Mouse (Mus musculus) testis, adult 2 months (tissue): ENCODE results near the gene Kat6b. TPM values are rescaled to one million over a fixed set of nuclear protein-coding genes. Genes with fewer than 3 reads are reported as not detected.

Source experiments
- H3K27ac ChIP-seq: fragments of 200-500 bp; 2 replicates; pipeline ENCODE4 v1.5.1; 2012; ENCODE audit warnings: low read depth, low read length; ENCODE audit not compliant: control insufficient read depth, insufficient read depth
- H3K27me3 ChIP-seq: fragments of 200-500 bp; 2 replicates; pipeline ENCODE4 v1.6.1; 2012; ENCODE audit warnings: mild to moderate bottlenecking, low read length, moderate library complexity; ENCODE audit not compliant: control insufficient read depth, insufficient read depth
- H3K36me3 ChIP-seq: fragments of 200-500 bp; 2 replicates; pipeline ENCODE4 v1.6.1; 2012; ENCODE audit warnings: mild to moderate bottlenecking, low read length; ENCODE audit not compliant: control insufficient read depth, insufficient read depth
- H3K4me1 ChIP-seq: fragments of 200-500 bp; 2 replicates; pipeline ENCODE4 v1.6.1; 2012; ENCODE audit warnings: low read length; ENCODE audit not compliant: control insufficient read depth, insufficient read depth
- H3K4me3 ChIP-seq: fragments of 200-500 bp; 2 replicates; pipeline ENCODE4 v1.5.1; 2012; ENCODE audit warnings: low read depth, mild to moderate bottlenecking, low read length, moderate library complexity, mixed read lengths; ENCODE audit not compliant: control insufficient read depth
- CTCF ChIP-seq: fragments of 200-500 bp; IDR thresholded peaks from 2 replicates; pipeline ENCODE4 v1.5.1; 2012; ENCODE audit warnings: low read depth, mild to moderate bottlenecking, inconsistent platforms, low read length, moderate library complexity; ENCODE audit not compliant: control insufficient read depth, insufficient read depth, insufficient replicate concordance
- POLR2A ChIP-seq: fragments of 200-500 bp; IDR thresholded peaks from 2 replicates; pipeline ENCODE4 v1.6.1; 2012; ENCODE audit warnings: low read depth, mild to moderate bottlenecking, inconsistent platforms, low read length, moderate library complexity; ENCODE audit not compliant: control insufficient read depth
- polyA plus RNA-seq: library from polyadenylated mRNA; depleted of rRNA; stranded (reverse); fragments of >200 nt; gene quantifications from 2 replicates; pipeline ENCODE4 v1.2.3, GENCODE M21; 2012; rRNA removed

The Kat6b gene
- polyA plus RNA-seq = 6.6 and 7.6 TPM in 2 replicates

- Histone ChIP-seq H3K36me3 (no peaks in the 10 kb centered on the region), H3K4me3 (no peak within 1 kb of the TSS), H3K27ac (no peak within 1 kb of the TSS), H3K4me1 (no peaks in the 10 kb centered on the region; the same call in 1 of the 2 replicates), H3K27me3 (no peaks in the 10 kb centered on the region)
- TF ChIP-seq CTCF (no peak), POLR2A (no peak)
Measured at GRCm38 (mm10) chr14:21481231-21481630, at the start of gene Kat6b. Gene Kat6b (plus strand): TSS chr14:21481434.

DNA sequence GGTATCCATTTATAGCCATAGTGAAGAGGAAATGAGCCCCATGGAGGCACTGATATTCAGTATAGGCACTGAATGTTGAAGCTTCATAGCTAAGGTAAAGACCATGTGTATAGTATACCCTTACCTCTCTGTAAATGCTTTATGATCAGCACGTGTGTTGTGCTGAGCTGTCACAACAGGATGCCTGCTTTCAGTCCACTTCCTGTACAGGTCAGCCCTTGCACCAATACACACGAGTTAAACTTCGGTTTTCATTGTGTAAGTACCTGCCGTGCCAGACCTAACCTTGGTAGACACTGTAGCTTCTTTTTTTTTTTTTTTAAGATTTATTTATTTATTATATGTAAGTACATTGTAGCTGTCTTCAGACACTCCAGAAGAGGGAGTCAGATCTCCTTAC lies 47.8 kb upstream of the Kat6b start:
- H3K4me1 ChIP-seq = no peaks in the 10 kb centered on the region
- H3K36me3 ChIP-seq = no peaks in the 10 kb centered on the region
- no peak overlapping the region for H3K4me3 ChIP-seq
- H3K27ac ChIP-seq = no peak overlapping the region
- no peaks in the 10 kb centered on the region for H3K27me3 ChIP-seq
- TF ChIP-seq POLR2A = no peak
- TF ChIP-seq CTCF = no peak

- Histone ChIP-seq H3K4me3 (no peak overlapping the region), H3K27ac (no peak overlapping the region; the same call in 1 of the 2 replicates), H3K27me3 (no peaks in the 10 kb centered on the region), H3K36me3 (no peaks in the 10 kb centered on the region), H3K4me1 (no peaks in the 10 kb centered on the region)
- TF ChIP-seq POLR2A = no peak
- TF ChIP-seq CTCF = no peak
Measured at GRCm38 (mm10) chr14:21433995-21434394, 47.2 kb upstream of the Kat6b start.

GRCm38 (mm10) chr14:21434686-21435085 lies 46.5 kb upstream of the Kat6b start:
- H3K4me1 ChIP-seq = no peaks in the 10 kb centered on the region
- no peak overlapping the region for H3K4me3 ChIP-seq
- H3K27me3 ChIP-seq = no peaks in the 10 kb centered on the region
- H3K27ac ChIP-seq = no peak overlapping the region
- no peaks in the 10 kb centered on the region for H3K36me3 ChIP-seq
- TF ChIP-seq CTCF (no peak), POLR2A (no peak)

DNA sequence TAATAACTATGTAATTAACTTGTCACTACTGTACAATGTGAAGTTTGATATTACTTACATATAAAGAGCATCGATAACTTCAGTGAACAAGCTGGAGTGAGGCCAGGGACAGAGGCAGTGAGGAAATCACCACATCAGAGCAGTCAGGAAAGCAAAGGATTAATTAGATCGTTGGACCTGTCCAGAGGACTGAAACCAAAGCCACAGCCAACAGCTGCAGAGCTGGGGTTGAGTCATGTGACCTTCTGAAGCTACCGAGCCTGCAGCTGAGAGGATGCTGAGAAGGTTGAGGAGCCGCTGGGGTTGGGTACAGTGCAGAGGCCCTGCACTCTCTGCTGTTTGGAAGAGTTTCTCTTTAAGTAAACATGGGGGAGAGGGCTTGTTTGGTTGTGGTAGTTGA lies 41.4 kb upstream of the Kat6b start:
- Histone ChIP-seq H3K36me3 (no peaks in the 10 kb centered on the region), H3K27me3 (no peaks in the 10 kb centered on the region), H3K4me1 (no peaks in the 10 kb centered on the region), H3K27ac (no peak overlapping the region), H3K4me3 (no peak overlapping the region)
- TF ChIP-seq POLR2A (no peak), CTCF (no peak)

DNA sequence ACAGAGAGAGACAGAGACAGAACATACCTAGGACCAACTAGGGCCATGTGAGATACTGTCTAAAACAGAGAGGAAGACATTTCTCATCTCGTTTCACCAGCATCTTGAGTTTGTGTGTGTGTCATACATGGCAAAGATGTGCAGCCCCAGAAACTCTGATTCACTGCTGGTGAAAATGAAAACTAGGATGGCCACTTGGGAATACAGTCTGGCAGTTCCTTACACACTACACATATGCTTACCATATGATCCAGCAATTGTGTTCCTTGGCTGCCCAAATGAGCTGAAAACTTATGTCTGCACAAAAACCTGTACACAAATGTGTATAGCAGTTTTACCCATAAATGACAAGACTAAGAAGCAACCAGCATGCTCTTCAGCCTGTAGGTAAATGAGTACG lies 40.7 kb upstream of the Kat6b start:
- TF ChIP-seq CTCF (no peak), POLR2A (no peak)
- H3K27ac ChIP-seq = no peak overlapping the region
- H3K27me3 ChIP-seq = no peaks in the 10 kb centered on the region
- H3K36me3 ChIP-seq = no peaks in the 10 kb centered on the region
- no peak overlapping the region for H3K4me3 ChIP-seq
- H3K4me1 ChIP-seq = no peaks in the 10 kb centered on the region

- no peaks in the 10 kb centered on the region for H3K4me1 ChIP-seq
- no peaks in the 10 kb centered on the region for H3K27me3 ChIP-seq
- H3K27ac ChIP-seq = no peak overlapping the region
- no peak overlapping the region for H3K4me3 ChIP-seq
- no peaks in the 10 kb centered on the region for H3K36me3 ChIP-seq
- TF ChIP-seq POLR2A (no peak), CTCF (no peak)
Measured at GRCm38 (mm10) chr14:21441772-21442533, 39.3 kb upstream of the Kat6b start.

GRCm38 (mm10) chr14:21452581-21452980 lies 28.7 kb upstream of the Kat6b start:
- Histone ChIP-seq H3K27me3 (no peaks in the 10 kb centered on the region), H3K4me1 (0 out of 2 replicates have a peak, but pooled peaks cover 2% of the 10 kb centered on the region), H3K4me3 (no peak overlapping the region), H3K36me3 (no peaks in the 10 kb centered on the region), H3K27ac (no peak overlapping the region)
- TF ChIP-seq POLR2A = no peak
- no peak for TF ChIP-seq CTCF
